Mouse (Mus musculus): ENCODE results near the gene Ift27. TPM values are rescaled to one million over a fixed set of nuclear protein-coding genes. Genes with fewer than 3 reads are reported as not detected.
A peak's percentile ranks its signal among the peaks of the same experiment; 100 is the strongest.

Ift27 gene
- polyA plus RNA-seq, 1 experiment from 2014 or later: 120 TPM

GRCm38 (mm10) chr15:78170708-78171107 lies 3.2 kb downstream of the Ift27 start:
- ATAC-seq (ENCODE audit: low FRiP score, low read depth): no peak
- Histone ChIP-seq H3K36me3 (peaks cover 22% of the 10 kb centered on the region), H3K27ac (replicated peaks) (no peak overlapping the region), H3K9ac (replicated peaks) (no peak overlapping the region), H3K27me3 (no peaks in the 10 kb centered on the region), H3K4me2 (replicated peaks) (no peak overlapping the region), H3K4me1 (peaks cover 26% of the 10 kb centered on the region), H3K4me3 (no peak overlapping the region), H3K9me3 (no peaks in the 10 kb centered on the region)
- 92% methylated on average over 15 of the region's 15 CpGs for WGBS

DNA sequence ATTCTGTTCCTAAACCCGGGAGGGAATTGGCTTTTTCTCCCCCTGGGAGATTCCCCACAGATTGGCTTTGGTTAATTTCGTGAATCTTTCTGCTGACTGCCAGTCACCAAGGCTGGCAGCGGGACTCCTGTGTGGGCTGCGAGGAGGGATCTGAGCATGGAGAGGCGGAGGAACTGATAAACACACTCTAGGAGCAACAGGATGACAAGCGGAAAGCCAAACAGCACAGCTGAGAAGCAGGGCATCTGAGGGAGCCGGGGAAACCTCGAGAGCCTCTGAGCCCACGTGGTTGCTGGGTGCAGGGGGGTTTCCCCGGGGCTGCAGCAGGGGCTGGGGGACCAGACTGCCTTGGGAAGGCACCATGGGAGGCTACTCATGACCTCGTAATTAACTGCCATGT lies 4.3 kb downstream of the Ift27 start:
- Histone ChIP-seq H3K9ac (replicated peaks) (no peak overlapping the region), H3K4me1 (peaks cover 29% of the 10 kb centered on the region), H3K36me3 (peaks cover 30% of the 10 kb centered on the region), H3K4me3 (no peak overlapping the region), H3K27ac (replicated peaks) (no peak overlapping the region), H3K9me3 (no peaks in the 10 kb centered on the region), H3K4me2 (replicated peaks) (no peak overlapping the region), H3K27me3 (no peaks in the 10 kb centered on the region)
- 89% methylated on average over 11 of the region's 11 CpGs for WGBS
- ATAC-seq (ENCODE audit: low FRiP score, low read depth): no peak

DNA sequence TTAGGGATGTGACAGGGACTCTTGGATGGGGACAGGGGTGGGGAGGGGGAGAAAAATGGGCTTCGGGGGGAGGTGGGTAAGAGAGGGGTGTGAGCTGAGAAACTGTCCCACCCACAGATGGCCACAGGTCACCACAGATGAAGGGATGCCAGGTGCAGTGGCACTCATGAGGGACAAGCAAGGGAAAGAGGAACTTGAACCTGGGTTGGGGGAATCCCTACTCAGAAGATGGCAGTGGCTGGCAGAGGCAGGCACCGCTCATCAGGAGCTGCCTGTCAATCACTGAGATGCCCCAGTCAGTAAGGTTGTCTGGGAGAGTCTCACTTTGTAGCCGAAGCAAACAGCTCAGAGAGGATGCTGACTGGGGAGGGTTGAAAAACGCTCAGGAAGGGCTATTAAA lies 8.6 kb downstream of the Ift27 start:
- WGBS: 86% methylated on average over 4 of the region's 4 CpGs
- Histone ChIP-seq H3K27ac (replicated peaks) (no peak overlapping the region), H3K27me3 (no peaks in the 10 kb centered on the region), H3K36me3 (peaks cover 53% of the 10 kb centered on the region), H3K4me3 (no peak overlapping the region), H3K4me2 (replicated peaks) (no peak overlapping the region), H3K9ac (replicated peaks) (no peak overlapping the region), H3K9me3 (no peaks in the 10 kb centered on the region), H3K4me1 (peaks cover 9% of the 10 kb centered on the region; the same call in 1 of the 2 replicates)
- ATAC-seq (ENCODE audit: low FRiP score, low read depth): no peak

- peaks cover 53% of the 10 kb centered on the region for H3K36me3 ChIP-seq
- no peak overlapping the region for H3K4me2 ChIP-seq (replicated peaks)
- no peak for ATAC-seq (ENCODE audit: low FRiP score, low read depth)
- H3K9me3 ChIP-seq: no peaks in the 10 kb centered on the region
- no peaks in the 10 kb centered on the region for H3K27me3 ChIP-seq
- H3K27ac ChIP-seq (replicated peaks): peak overlapping the region; percentile 63
- 77% methylated on average over 11 of the region's 11 CpGs for WGBS
- H3K4me3 ChIP-seq: no peak overlapping the region
- peaks cover 9% of the 10 kb centered on the region; the same call in 1 of the 2 replicates for H3K4me1 ChIP-seq
- H3K9ac ChIP-seq (replicated peaks): no peak overlapping the region
These were observed 9.4 kb downstream of the Ift27 start for GRCm38 (mm10) chr15:78164466-78164865.

DNA sequence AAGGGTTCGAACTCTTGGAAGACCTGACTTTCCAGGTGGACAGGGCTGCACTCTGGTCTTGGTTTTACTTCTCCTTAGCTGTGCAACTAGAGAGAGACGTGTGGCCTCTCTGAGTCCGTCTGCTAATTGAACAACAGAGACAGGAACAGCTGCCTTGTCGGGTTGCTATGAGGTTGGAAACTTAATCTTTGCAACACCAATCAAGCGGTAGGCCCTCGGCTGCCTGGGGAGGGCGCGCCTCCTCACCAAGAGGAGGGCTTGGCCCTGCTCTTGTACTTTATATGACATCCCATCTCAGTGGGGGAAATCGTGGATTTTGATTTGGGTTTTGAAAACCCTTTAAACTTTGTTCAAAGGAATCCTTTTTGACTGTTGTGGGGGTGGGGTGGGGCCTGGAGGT lies 12.0 kb downstream of the Ift27 start:
- H3K27ac ChIP-seq (replicated peaks): no peak overlapping the region
- no peak overlapping the region for H3K4me2 ChIP-seq (replicated peaks)
- H3K4me1 ChIP-seq: peaks cover 9% of the 10 kb centered on the region; the same call in 1 of the 2 replicates
- H3K9me3 ChIP-seq: no peaks in the 10 kb centered on the region
- WGBS: 89% methylated on average over 9 of the region's 9 CpGs
- no peak overlapping the region for H3K9ac ChIP-seq (replicated peaks)
- peaks cover 42% of the 10 kb centered on the region for H3K36me3 ChIP-seq
- ATAC-seq (ENCODE audit: low FRiP score, low read depth): no peak
- H3K4me3 ChIP-seq: no peak overlapping the region
- H3K27me3 ChIP-seq: no peaks in the 10 kb centered on the region

- Histone ChIP-seq H3K4me1 (peaks cover 4% of the 10 kb centered on the region; the same call in 1 of the 2 replicates), H3K4me3 (no peak overlapping the region), H3K9ac (replicated peaks) (no peak overlapping the region), H3K27ac (replicated peaks) (no peak overlapping the region), H3K27me3 (no peaks in the 10 kb centered on the region), H3K4me2 (replicated peaks) (no peak overlapping the region), H3K36me3 (peaks cover 14% of the 10 kb centered on the region; the same call in 1 of the 2 replicates), H3K9me3 (no peaks in the 10 kb centered on the region)
- no peak for ATAC-seq (ENCODE audit: low FRiP score, low read depth)
- 89% methylated on average over 5 of the region's 5 CpGs for WGBS
These were observed 15.6 kb downstream of the Ift27 start for GRCm38 (mm10) chr15:78158335-78158734.

DNA sequence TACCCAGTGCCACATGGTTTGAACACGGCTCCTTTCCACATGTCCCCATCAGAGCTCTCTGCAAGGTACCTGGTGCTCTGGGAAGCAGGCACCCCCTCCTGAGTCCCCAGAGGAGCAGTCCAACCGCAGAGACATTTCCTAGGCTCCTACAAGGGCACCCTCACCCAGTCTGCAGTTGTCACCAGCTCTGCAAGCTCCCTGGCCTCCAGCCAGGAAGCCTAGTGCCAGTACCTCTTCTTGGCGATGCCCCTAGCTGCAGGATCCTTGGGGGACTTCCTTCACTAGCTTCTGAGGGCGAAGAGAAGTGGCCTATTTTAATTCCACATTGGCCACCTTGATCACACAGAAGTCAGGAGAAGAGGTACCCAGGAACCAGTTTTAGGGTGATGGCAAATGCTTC lies 16.1 kb downstream of the Ift27 start:
- no peak for ATAC-seq (ENCODE audit: low FRiP score, low read depth)
- WGBS: 81% methylated on average over 4 of the region's 4 CpGs

GRCm38 (mm10) chr15:78157330-78157729 lies 16.6 kb downstream of the Ift27 start:
- no peak overlapping the region for H3K4me3 ChIP-seq
- H3K4me2 ChIP-seq (replicated peaks): no peak overlapping the region
- H3K27ac ChIP-seq (replicated peaks): no peak overlapping the region
- no peaks in the 10 kb centered on the region for H3K27me3 ChIP-seq
- ATAC-seq (ENCODE audit: low FRiP score, low read depth): no peak
- H3K9ac ChIP-seq (replicated peaks): no peak overlapping the region
- no peaks in the 10 kb centered on the region for H3K9me3 ChIP-seq
- H3K36me3 ChIP-seq: peaks cover 7% of the 10 kb centered on the region; the same call in 1 of the 2 replicates
- WGBS: 79% methylated on average over 8 of the region's 8 CpGs
- H3K4me1 ChIP-seq: peaks cover 9% of the 10 kb centered on the region

More for the DNA sequence above, 16.1 kb downstream of the Ift27 start:
- no peaks in the 10 kb centered on the region for H3K27me3 ChIP-seq
- H3K27ac ChIP-seq (replicated peaks): no peak overlapping the region
- no peaks in the 10 kb centered on the region for H3K9me3 ChIP-seq
- H3K4me1 ChIP-seq: peaks cover 9% of the 10 kb centered on the region
- no peak overlapping the region for H3K4me2 ChIP-seq (replicated peaks)
- peaks cover 9% of the 10 kb centered on the region; the same call in 1 of the 2 replicates for H3K36me3 ChIP-seq
- no peak overlapping the region for H3K4me3 ChIP-seq
- H3K9ac ChIP-seq (replicated peaks): no peak overlapping the region

DNA sequence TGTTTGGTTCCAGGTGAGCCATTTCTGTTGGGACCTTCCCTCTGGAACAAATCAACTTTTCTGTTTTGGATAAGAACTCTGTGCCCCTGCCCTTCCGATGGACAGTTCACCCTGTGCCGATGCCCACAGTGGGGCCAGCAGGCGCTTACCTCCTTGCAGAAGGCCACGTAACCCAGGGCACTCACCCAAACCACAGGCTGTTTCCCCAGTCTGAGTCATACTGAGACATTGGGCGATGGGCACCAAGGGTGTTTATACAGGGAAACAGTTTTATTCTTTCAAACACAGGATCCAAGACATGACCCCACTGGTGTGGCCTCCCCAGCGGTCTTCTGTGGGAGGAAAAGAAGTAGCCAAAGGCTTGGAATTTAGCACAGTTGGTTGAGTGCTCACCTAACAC lies 18.5 kb downstream of the Ift27 start:
- Histone ChIP-seq H3K27ac (replicated peaks) (no peak overlapping the region), H3K9ac (replicated peaks) (no peak overlapping the region), H3K27me3 (no peaks in the 10 kb centered on the region), H3K4me1 (peaks cover 9% of the 10 kb centered on the region), H3K9me3 (no peaks in the 10 kb centered on the region), H3K4me2 (replicated peaks) (no peak overlapping the region), H3K36me3 (no peaks in the 10 kb centered on the region), H3K4me3 (no peak overlapping the region)
- no peak for ATAC-seq (ENCODE audit: low FRiP score, low read depth)
- WGBS: 90% methylated on average over 6 of the region's 6 CpGs

DNA sequence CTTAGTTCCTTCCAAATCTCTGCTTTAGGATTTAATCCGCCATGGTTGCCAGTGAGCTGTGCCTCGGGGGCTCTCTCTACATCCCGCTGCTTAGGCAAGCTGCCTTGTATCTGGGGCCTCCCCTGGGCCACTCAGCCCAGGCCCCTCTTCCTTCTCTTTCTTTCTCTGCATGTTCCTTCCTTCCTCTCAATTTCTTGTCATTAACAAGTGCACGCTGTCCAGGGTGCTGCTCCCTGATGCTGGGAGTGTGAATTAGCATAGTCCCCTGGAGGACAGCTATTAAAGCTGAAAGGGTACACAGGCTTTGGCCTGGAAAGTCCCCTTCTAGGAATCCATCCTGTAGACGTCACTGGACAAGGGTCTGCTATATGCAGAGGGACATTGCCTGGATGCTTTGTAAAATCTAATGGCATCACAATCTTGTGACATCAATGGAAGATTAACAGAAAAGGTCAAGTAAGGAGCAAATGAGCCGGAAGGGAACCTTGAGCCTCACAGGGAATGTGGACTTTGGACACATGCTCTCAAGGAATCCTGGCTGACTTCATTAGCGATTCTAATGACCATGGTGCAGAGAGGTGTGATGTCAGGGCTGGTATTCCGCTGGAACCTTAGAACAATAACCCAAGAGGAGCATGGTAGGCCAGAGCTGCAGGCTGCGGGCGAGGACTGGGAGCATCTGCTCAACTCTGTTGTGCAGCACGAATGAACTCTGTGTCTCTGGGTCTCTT lies 20.7 kb downstream of the Ift27 start:
- Histone ChIP-seq H3K9me3 (no peaks in the 10 kb centered on the region), H3K27me3 (no peaks in the 10 kb centered on the region), H3K4me3 (no peak overlapping the region), H3K9ac (replicated peaks) (no peak overlapping the region), H3K4me1 (peaks cover 9% of the 10 kb centered on the region), H3K4me2 (replicated peaks) (no peak overlapping the region), H3K27ac (replicated peaks) (0 out of 2 replicates have a peak overlapping the region, but pooled peaks have one; percentile 46), H3K36me3 (no peaks in the 10 kb centered on the region)
- WGBS: 37% methylated on average over 11 of the region's 11 CpGs
- no peak for ATAC-seq (ENCODE audit: low FRiP score, low read depth)

GRCm38 (mm10) chr15:78148565-78148964 lies 25.3 kb downstream of the Ift27 start:
- Histone ChIP-seq H3K4me3 (no peak overlapping the region), H3K27ac (replicated peaks) (no peak overlapping the region), H3K4me1 (peaks cover 7% of the 10 kb centered on the region), H3K9ac (replicated peaks) (no peak overlapping the region), H3K4me2 (replicated peaks) (no peak overlapping the region), H3K36me3 (no peaks in the 10 kb centered on the region), H3K9me3 (no peaks in the 10 kb centered on the region), H3K27me3 (no peaks in the 10 kb centered on the region)
- WGBS: 79% methylated on average over 7 of the region's 7 CpGs
- no peak for ATAC-seq (ENCODE audit: low FRiP score, low read depth)

GRCm38 (mm10) chr15:78140226-78140625 lies 33.7 kb downstream of the Ift27 start:
- no peaks in the 10 kb centered on the region for H3K9me3 ChIP-seq
- 0 out of 2 replicates have a peak, but pooled peaks cover 11% of the 10 kb centered on the region for H3K27me3 ChIP-seq
- no peaks in the 10 kb centered on the region for H3K4me1 ChIP-seq
- no peaks in the 10 kb centered on the region for H3K36me3 ChIP-seq
- no peak for ATAC-seq (ENCODE audit: low FRiP score, low read depth)
- H3K4me3 ChIP-seq: no peak overlapping the region
- WGBS: 61% methylated on average over 8 of the region's 8 CpGs
- no peak overlapping the region for H3K9ac ChIP-seq (replicated peaks)
- no peak overlapping the region for H3K4me2 ChIP-seq (replicated peaks)
- H3K27ac ChIP-seq (replicated peaks): no peak overlapping the region

Measured in midbrain, embryonic 12.5 days (tissue).